Mouse (Mus musculus): Measurements from ENCODE around the gene Tpbg. TPM values are rescaled to one million over a fixed set of nuclear protein-coding genes. Genes with fewer than 3 reads are reported as not detected.
"Not testable (repeated sequence)": the region's sequence is repeated elsewhere in the genome, so short reads cannot be mapped to it uniquely, and the experiment has no call there.

Gene Tpbg
- total RNA-seq (2012; rRNA removed) (not detected in 2 replicates), total RNA-seq (2014; rRNA removed) (not detected in 2 replicates), polyA plus RNA-seq (2012; ENCODE audit: insufficient read length, low read depth) (not detected in 2 replicates)

GRCm38 (mm10) chr9:85842351-85843011, at the start of gene Tpbg:
Gene Tpbg, plus strand, starts transcription at chr9:85842380.
- Histone ChIP-seq H3K27me3 (replicated peaks) (no peaks in the 10 kb centered on the region), H3K36me3 (replicated peaks in 1 of 2; ENCODE audit: control insufficient read depth in 1 of 2, insufficient read depth in 1 of 2, low read length in 1 of 2) (no peaks in the 10 kb centered on the region), H3K27ac (ENCODE audit: insufficient read depth, low read depth) (no peak within 1 kb of the TSS), H3K9ac (ENCODE audit: insufficient read depth, low read depth) (no peak within 1 kb of the TSS), H3K9me3 (replicated peaks; ENCODE audit: low read length) (peaks cover 23% of the 10 kb centered on the region), H3K4me2 (ENCODE audit: insufficient read depth, low read depth, poor library complexity, severe bottlenecking) (no peak within 1 kb of the TSS), H3K4me1 (ENCODE audit: control insufficient read depth in 1 of 2, insufficient read depth in 2 of 2) (no peaks in the 10 kb centered on the region), H3K4me3 (replicated peaks in 1 of 3; ENCODE audit: low read depth in 2 of 3, low read length in 2 of 3, poor library complexity in 1 of 3) (no peak within 1 kb of the TSS), H3K79me2 (replicated peaks; ENCODE audit: control insufficient read depth, extremely low read depth, insufficient read depth, poor library complexity, severe bottlenecking) (no peaks in the 10 kb centered on the region)
- no peak for DNase-seq (ENCODE audit: extremely low read depth)
- dilution Hi-C loops (cut with MboI; ENCODE audit: extremely low pct_ligation_motif_present, extremely low pct_unique_long_range_greater_than_20kb, low sequenced_read_pairs) (no loop called here), in situ Hi-C loops (cut with MboI; ENCODE audit: low pct_ligation_motif_present, low pct_unique_long_range_greater_than_20kb, low sequenced_read_pairs) (no loop called here)
- no peak for TF ChIP-seq MXI1 (IDR thresholded peaks at IDR 0.05; ENCODE audit: low read depth, low read length)

GRCm38 (mm10) chr9:85801986-85802385, 40.2 kb upstream of the Tpbg start:
- H3K4me1 ChIP-seq (ENCODE audit: control insufficient read depth in 1 of 2, insufficient read depth in 2 of 2); H3K9me3 ChIP-seq (replicated peaks; ENCODE audit: low read length); H3K27ac ChIP-seq (ENCODE audit: insufficient read depth, low read depth); H3K4me2 ChIP-seq (ENCODE audit: insufficient read depth, low read depth, poor library complexity, severe bottlenecking); H3K9ac ChIP-seq (ENCODE audit: insufficient read depth, low read depth); H3K79me2 ChIP-seq (replicated peaks; ENCODE audit: control insufficient read depth, extremely low read depth, insufficient read depth, poor library complexity, severe bottlenecking); DNase-seq (ENCODE audit: extremely low read depth); in situ Hi-C loops (cut with MboI; ENCODE audit: low pct_ligation_motif_present, low pct_unique_long_range_greater_than_20kb, low sequenced_read_pairs); H3K27me3 ChIP-seq (replicated peaks); H3K4me3 ChIP-seq (replicated peaks in 1 of 3; ENCODE audit: low read depth in 2 of 3, low read length in 2 of 3, poor library complexity in 1 of 3); H3K36me3 ChIP-seq (replicated peaks in 1 of 2; ENCODE audit: control insufficient read depth in 1 of 2, insufficient read depth in 1 of 2, low read length in 1 of 2); dilution Hi-C loops (cut with MboI; ENCODE audit: extremely low pct_ligation_motif_present, extremely low pct_unique_long_range_greater_than_20kb, low sequenced_read_pairs): not testable (repeated sequence)

- Histone ChIP-seq H3K9ac (ENCODE audit: insufficient read depth, low read depth) (no peak overlapping the region), H3K27me3 (replicated peaks) (no peaks in the 10 kb centered on the region), H3K4me1 (ENCODE audit: control insufficient read depth in 1 of 2, insufficient read depth in 2 of 2) (no peaks in the 10 kb centered on the region), H3K9me3 (replicated peaks; ENCODE audit: low read length) (no peaks in the 10 kb centered on the region), H3K79me2 (replicated peaks; ENCODE audit: control insufficient read depth, extremely low read depth, insufficient read depth, poor library complexity, severe bottlenecking) (no peaks in the 10 kb centered on the region), H3K4me2 (ENCODE audit: insufficient read depth, low read depth, poor library complexity, severe bottlenecking) (no peak overlapping the region), H3K27ac (ENCODE audit: insufficient read depth, low read depth) (no peak overlapping the region), H3K36me3 (replicated peaks in 1 of 2; ENCODE audit: control insufficient read depth in 1 of 2, insufficient read depth in 1 of 2, low read length in 1 of 2) (no peaks in the 10 kb centered on the region), H3K4me3 (replicated peaks in 1 of 3; ENCODE audit: low read depth in 2 of 3, low read length in 2 of 3, poor library complexity in 1 of 3) (no peak overlapping the region)
- dilution Hi-C loops (cut with MboI; ENCODE audit: extremely low pct_ligation_motif_present, extremely low pct_unique_long_range_greater_than_20kb, low sequenced_read_pairs) (no loop called here), in situ Hi-C loops (cut with MboI; ENCODE audit: low pct_ligation_motif_present, low pct_unique_long_range_greater_than_20kb, low sequenced_read_pairs) (no loop called here)
- no peak for TF ChIP-seq NRF1 (IDR thresholded peaks at IDR 0.05; ENCODE audit: low read depth, low read length)
- TF ChIP-seq USF1 (IDR thresholded peaks at IDR 0.05; ENCODE audit: low read depth, low read length) = no peak
- no peak for TF ChIP-seq IRF4 (IDR thresholded peaks at IDR 0.05; ENCODE audit: low read depth, low read length)
- no peak for TF ChIP-seq MXI1 (IDR thresholded peaks at IDR 0.05; ENCODE audit: low read depth, low read length)
- TF ChIP-seq RAD21 (IDR thresholded peaks at IDR 0.05; ENCODE audit: low read depth, low read length) = no peak
- TF ChIP-seq ZKSCAN1 (IDR thresholded peaks at IDR 0.05; ENCODE audit: borderline replicate concordance, low read depth, low read length) = no peak
- no peak for TF ChIP-seq POLR2AphosphoS2 (IDR thresholded peaks at IDR 0.05; ENCODE audit: low read depth, low read length)
- no peak for TF ChIP-seq HCFC1 (IDR thresholded peaks at IDR 0.05; ENCODE audit: low read depth, low read length)
- DNase-seq (ENCODE audit: extremely low read depth) = no peak
Observed at GRCm38 (mm10) chr9:85802563-85802962, 39.6 kb upstream of the Tpbg start.
